Mouse (Mus musculus): ENCODE data around the gene Gm10964.

Gene Gm10964

GRCm38 (mm10) chr3:103739329-103739728, at the start of gene Gm10964:
Gm10964 (plus strand) TSS chr3:103739366.
- DNase-seq (ENCODE audit: low spot score in 2 of 2) = no peak

- no peak for DNase-seq (ENCODE audit: low spot score in 2 of 2)
These were observed 48.7 kb upstream of the Gm10964 start for GRCm38 (mm10) chr3:103690506-103690905.

DNA sequence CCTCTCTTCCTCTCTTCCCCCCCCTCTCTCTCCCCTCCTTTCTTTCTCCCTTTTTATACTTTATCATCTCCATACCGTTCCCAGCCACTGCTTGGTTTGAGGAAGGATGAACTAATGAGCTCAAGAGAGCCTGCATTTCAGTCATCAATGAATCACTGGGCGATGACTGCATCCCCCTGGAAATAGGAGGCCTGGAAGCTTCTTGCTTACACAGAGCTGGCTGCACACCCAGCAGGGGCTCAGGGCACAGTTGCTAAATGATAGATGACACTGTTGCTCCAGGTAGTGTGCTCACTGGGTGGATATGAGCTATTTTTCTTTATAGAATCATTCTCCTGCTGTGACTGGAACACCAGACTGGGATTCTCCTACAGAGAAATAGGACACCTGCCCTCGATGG, 43.6 kb upstream of the Gm10964 start:
- DNase-seq (ENCODE audit: low spot score in 2 of 2) = no peak

DNA sequence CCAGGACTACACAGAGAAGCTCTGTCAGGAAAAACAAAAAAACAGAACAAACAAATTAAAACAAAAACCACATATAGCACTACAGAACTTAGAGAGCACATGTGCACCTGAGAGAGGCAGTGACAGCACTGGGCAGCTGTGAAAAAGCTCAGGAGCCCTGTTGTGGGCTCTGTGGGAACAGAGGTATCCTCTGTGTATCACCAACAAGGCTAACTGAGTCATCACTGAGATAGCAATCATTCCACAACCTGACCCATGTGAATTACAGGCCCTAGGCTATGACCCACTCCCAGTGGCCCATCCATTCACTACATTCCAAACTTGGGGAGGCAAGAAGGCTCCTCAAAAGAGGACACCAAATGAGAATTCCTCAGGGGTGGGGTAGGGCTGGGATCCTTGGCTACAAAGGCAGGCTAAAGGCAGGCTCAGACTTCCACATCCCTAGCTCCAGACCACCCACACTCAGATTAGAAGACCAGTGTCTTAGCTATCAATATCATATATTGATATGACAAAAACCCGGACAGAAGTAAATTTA, 42.7 kb upstream of the Gm10964 start:
- no peak for DNase-seq (ENCODE audit: low spot score in 2 of 2)

DNA sequence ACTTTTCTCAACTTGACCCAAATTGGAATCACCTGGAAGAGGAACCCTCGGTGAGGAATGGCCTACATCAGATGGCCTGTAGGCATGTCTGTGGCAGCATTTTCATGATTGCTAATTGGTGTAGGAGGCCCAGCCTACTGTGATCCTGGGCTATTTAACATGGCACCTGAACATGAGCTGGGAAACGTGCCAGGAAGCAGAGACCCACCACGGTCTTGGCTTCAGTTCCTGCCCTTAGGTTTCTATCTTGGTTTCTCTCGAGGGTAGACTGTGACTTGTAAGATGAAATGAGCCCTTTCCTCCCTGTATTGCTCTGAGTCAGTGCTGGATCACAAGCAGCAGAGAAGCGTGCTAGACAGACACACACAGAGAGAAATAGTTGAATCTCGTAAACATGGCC, 34.5 kb upstream of the Gm10964 start:
- no peak for DNase-seq (ENCODE audit: low spot score in 2 of 2)

DNA sequence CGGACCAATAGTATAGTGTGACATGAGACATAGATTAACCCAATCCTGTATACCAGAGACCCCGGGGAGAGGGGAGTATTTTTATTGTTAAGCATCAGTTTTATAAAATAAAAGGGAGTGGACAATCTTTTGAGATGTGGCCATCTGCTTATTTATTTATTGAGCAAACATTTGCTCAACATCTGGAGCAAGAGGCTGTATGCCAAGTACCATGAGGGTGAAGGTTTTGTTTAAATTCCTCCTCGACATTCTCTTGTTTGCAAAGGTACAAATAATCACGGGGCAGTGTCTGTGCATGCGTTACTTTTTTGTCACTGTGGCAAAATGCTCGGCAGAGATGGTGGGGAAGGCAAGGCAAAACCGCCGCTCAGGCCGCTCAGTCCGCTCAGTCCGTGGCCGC, 33.7 kb upstream of the Gm10964 start:
- no peak for DNase-seq (ENCODE audit: low spot score in 2 of 2)

DNA sequence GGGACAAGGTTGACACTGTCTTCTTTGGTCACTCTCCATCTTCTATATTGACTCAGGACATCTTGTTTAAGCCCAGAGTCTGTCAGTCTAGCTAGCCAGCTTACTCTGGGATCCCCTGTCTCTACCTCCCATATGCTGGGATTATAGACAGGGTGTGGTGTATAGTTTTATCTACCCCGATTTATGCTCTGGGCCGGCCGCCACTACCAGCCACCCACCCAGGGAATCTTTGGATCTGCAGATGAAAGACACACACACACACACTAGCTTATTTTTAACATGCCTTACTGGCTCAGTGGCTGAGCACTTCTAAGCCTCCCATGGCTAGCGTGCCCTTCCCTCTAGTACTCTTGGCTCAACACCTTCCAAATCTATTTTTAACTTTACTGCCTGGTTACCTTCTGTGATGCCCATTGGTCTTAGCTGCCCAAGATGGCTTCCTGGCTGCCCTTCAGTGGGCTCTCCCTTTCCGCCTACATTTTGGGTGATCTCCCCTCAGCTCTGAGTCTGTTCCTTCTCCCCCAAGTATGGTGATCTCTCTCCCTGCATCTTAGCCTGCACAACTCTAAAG, 29.6 kb upstream of the Gm10964 start:
- DNase-seq (ENCODE audit: low spot score in 2 of 2) = no peak

GRCm38 (mm10) chr3:103712196-103712595, 27.0 kb upstream of the Gm10964 start:
- DNase-seq (ENCODE audit: low spot score in 2 of 2) = no peak

DNA sequence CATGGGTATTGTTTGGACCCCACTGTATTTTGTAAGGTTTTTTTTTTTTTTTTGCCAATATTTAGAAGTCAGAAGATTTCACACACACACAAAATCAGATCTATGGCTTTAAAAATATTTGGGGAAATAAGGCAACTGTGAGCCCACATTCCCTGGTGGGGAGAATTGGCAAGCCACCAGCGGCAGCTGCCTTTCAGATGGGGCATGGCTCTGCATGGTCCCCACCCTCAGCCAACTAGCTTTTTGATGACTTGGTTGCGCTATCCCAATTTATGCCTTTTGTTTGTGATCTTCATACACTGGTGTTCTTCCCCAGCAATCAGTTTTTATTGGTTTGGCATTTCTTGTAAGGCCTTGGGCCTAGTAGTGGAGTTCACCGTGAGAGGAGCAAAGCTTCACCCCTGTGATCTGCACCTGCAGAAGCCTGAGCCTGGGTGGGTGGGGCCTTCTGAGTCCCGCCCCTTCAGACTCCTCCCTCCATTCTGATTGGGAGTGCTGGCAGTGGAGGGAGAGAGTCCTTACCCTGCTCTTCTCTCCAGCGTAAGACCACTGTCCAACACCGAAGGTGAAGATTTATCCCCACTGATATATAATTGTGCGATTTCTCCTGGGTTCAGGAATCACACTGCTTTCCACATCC, 24.8 kb upstream of the Gm10964 start:
- DNase-seq (ENCODE audit: low spot score in 2 of 2) = no peak

- DNase-seq (ENCODE audit: low spot score in 2 of 2) = no peak
These were observed 24.2 kb upstream of the Gm10964 start for GRCm38 (mm10) chr3:103714942-103715341.

- peak in 1 of 2 experiments; percentile 24 for DNase-seq (ENCODE audit: low spot score in 2 of 2)
These were observed 23.1 kb upstream of the Gm10964 start for GRCm38 (mm10) chr3:103715762-103716693.

- DNase-seq (ENCODE audit: low spot score in 2 of 2) = no peak
These were observed 22.1 kb upstream of the Gm10964 start for GRCm38 (mm10) chr3:103716774-103717760.

- no peak for DNase-seq (ENCODE audit: low spot score in 2 of 2)
These were observed 20.4 kb upstream of the Gm10964 start for GRCm38 (mm10) chr3:103718728-103719127.

- DNase-seq (ENCODE audit: low spot score in 2 of 2) = no peak
These were observed 15.0 kb upstream of the Gm10964 start for GRCm38 (mm10) chr3:103724137-103724536.

GRCm38 (mm10) chr3:103726642-103727041, 12.5 kb upstream of the Gm10964 start:
- DNase-seq (ENCODE audit: low spot score in 2 of 2) = no peak

DNA sequence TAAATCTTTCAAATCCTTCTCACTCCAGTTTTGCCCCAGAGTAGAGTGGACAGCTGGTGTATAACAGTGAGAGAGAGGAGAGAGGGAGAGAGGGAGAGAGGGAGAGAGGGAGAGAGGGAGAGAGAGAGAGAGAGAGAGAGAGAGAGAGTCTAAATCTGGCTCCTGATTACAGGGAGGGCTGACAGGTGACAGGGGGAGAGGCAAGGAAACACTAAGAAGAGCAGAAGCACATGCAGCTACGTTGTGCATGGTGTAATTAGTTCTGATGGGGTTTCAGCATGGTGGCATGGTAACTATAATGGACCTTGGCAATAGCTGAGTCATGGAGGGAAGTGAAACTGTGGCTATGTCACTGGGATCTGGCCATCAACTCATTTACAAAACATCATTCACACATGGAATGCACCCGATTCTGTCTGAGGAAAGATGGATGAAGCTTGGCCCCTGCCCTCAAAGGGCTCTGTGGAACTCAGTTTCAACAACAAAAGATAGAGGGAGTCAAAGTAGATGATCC, 11.3 kb upstream of the Gm10964 start:
- DNase-seq (ENCODE audit: low spot score in 2 of 2) = no peak

GRCm38 (mm10) chr3:103729850-103730249, 9.3 kb upstream of the Gm10964 start:
- no peak for DNase-seq (ENCODE audit: low spot score in 2 of 2)

- DNase-seq (ENCODE audit: low spot score in 2 of 2) = no peak
These were observed 7.0 kb upstream of the Gm10964 start for GRCm38 (mm10) chr3:103732116-103732515.

DNA sequence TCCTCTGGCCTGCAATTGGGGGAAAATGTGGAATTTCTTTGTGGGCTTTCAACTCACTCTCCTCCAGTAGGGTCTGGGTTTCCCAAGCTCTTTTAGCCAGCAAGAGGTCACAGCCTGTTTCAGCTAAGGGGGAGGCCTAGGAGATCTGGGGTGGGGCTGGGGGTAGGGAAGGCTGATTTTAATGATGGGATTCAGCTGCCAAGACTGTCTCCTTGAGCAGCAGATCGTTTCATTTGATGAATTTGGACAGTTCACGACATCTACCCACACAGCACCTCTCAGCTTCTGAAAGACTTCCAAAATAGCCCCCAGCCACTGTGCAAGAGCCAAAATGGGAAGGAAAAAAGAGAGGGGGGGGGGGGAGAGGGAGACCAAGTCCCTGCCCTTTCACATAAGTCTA, 6.0 kb upstream of the Gm10964 start:
- DNase-seq (ENCODE audit: low spot score in 2 of 2) = no peak

GRCm38 (mm10) chr3:103733799-103734695, 5.1 kb upstream of the Gm10964 start:
- DNase-seq (ENCODE audit: low spot score in 2 of 2) = no peak

All from natural killer cell, adult 2 months (primary cell).